Mouse (Mus musculus) hindbrain, embryonic 13.5 days (tissue): ENCODE results near the gene Slc30a5. TPM values are rescaled to one million over a fixed set of nuclear protein-coding genes. Genes with fewer than 3 reads are reported as not detected.
"Not testable (repeated sequence)": the region's sequence is repeated elsewhere in the genome, so short reads cannot be mapped to it uniquely, and the experiment has no call there.

Experiments
- ATAC-seq: fragments of 200-750 bp; cut with Nextera tagmentation; 2 replicates; pipeline ENCODE4 v1.8.0; 2017; ENCODE audit warnings: moderate TSS enrichment; ENCODE audit not compliant: low FRiP score
- H3K27ac ChIP-seq: fragments of 300-500 bp; sonication (generic); 2 replicates; pipeline ENCODE4 v1.5.1; 2015; ENCODE audit warnings: inconsistent platforms, mild to moderate bottlenecking, moderate library complexity
- H3K27me3 ChIP-seq: fragments of 300-500 bp; sonication (generic); 2 replicates; pipeline ENCODE4 v1.6.1; 2015; ENCODE audit warnings: mild to moderate bottlenecking, inconsistent platforms
- H3K36me3 ChIP-seq: fragments of 300-500 bp; sonication (generic); 2 replicates; pipeline ENCODE4 v1.6.1; 2015; ENCODE audit warnings: mild to moderate bottlenecking, inconsistent platforms
- H3K4me1 ChIP-seq: fragments of 300-500 bp; sonication (generic); replicated peaks from 2 replicates; pipeline ENCODE4 v1.6.1; 2015; ENCODE audit warnings: inconsistent platforms
- H3K4me2 ChIP-seq: fragments of 300-500 bp; sonication (generic); 2 replicates; pipeline ENCODE4 v1.6.1; 2015; ENCODE audit warnings: inconsistent platforms, mild to moderate bottlenecking, moderate library complexity
- H3K4me3 ChIP-seq: fragments of 300-500 bp; sonication (generic); 2 replicates; pipeline ENCODE4 v1.5.1; 2015; ENCODE audit warnings: mild to moderate bottlenecking, inconsistent platforms
- H3K9ac ChIP-seq: fragments of 300-500 bp; sonication (generic); 2 replicates; pipeline ENCODE4 v1.6.1; 2015; ENCODE audit warnings: mild to moderate bottlenecking, inconsistent platforms
- H3K9me3 ChIP-seq: fragments of 300-500 bp; sonication (generic); 2 replicates; pipeline ENCODE4 v1.6.1; 2016; ENCODE audit warnings: inconsistent platforms
- WGBS: fragments of 180-500 bp; shearing (Covaris S2); methylation state at CpG from one replicate; pipeline ENCODE4 v1.1.7; 2015; 5-methylcytosine and 5-hydroxymethylcytosine counted together
- polyA plus RNA-seq: library from polyadenylated mRNA; unstranded; fragments of >200 nt; fragmentation: Nextera tagmentation; extraction: Ambion mirVana; gene quantifications from 2 replicates; pipeline ENCODE4 v1.2.1, GENCODE M21; 2015

The Slc30a5 gene
- polyA plus RNA-seq, 1 experiment from 2014 or later, result 32.9 TPM

- Histone ChIP-seq H3K27me3 (no peaks in the 10 kb centered on the region), H3K9ac (peak overlapping the region; percentile 86), H3K27ac (no peak overlapping the region), H3K4me1 (peaks cover 22% of the 10 kb centered on the region), H3K4me3 (peak overlapping the region; percentile 81), H3K9me3 (no peaks in the 10 kb centered on the region), H3K36me3 (peaks cover 9% of the 10 kb centered on the region), H3K4me2 (peak overlapping the region; percentile 80)
- ATAC-seq, result no peak
- WGBS, result 11% methylated on average over 8 of the region's 8 CpGs
Observed at GRCm38 (mm10) chr13:100832188-100832587, 1.0 kb downstream of the Slc30a5 start.

DNA sequence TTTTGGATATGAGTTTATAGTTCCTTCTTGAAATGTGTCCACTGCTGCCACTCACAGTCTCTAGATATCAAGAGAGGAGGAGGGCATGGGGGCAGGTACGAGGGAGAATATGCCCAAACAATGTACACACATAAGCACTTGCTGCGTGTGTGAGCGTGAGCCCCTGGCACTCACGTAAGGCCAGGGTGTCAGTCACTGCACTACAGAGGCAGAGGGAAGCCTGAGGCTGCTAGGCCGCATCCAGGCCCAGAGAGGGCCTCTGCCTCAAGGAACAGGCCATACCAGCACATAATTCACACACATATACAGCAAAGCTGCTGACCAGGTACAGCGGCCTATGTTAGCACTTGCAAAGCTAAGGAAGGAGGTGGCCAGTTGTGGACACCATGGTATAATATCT, 2.1 kb downstream of the Slc30a5 start:
- Histone ChIP-seq H3K4me1 (peaks cover 22% of the 10 kb centered on the region), H3K27ac (no peak overlapping the region), H3K4me3 (no peak overlapping the region), H3K9ac (peak overlapping the region; percentile 53; the same call in 1 of the 2 replicates), H3K27me3 (no peaks in the 10 kb centered on the region), H3K4me2 (peak overlapping the region; percentile 80), H3K9me3 (no peaks in the 10 kb centered on the region), H3K36me3 (peaks cover 16% of the 10 kb centered on the region)
- 84% methylated on average over 6 of the region's 6 CpGs for WGBS
- no peak for ATAC-seq

- H3K36me3 ChIP-seq, result peaks cover 54% of the 10 kb centered on the region
- no peaks in the 10 kb centered on the region for H3K9me3 ChIP-seq
- H3K4me2 ChIP-seq, result no peak overlapping the region
- no peak overlapping the region for H3K4me3 ChIP-seq
- WGBS, result 93% methylated on average over 9 of the region's 9 CpGs
- H3K27ac ChIP-seq, result no peak overlapping the region
- ATAC-seq, result no peak
- H3K27me3 ChIP-seq, result no peaks in the 10 kb centered on the region
- peaks cover 5% of the 10 kb centered on the region for H3K4me1 ChIP-seq
- no peak overlapping the region for H3K9ac ChIP-seq
Observed at GRCm38 (mm10) chr13:100825627-100826410, 7.4 kb downstream of the Slc30a5 start.

DNA sequence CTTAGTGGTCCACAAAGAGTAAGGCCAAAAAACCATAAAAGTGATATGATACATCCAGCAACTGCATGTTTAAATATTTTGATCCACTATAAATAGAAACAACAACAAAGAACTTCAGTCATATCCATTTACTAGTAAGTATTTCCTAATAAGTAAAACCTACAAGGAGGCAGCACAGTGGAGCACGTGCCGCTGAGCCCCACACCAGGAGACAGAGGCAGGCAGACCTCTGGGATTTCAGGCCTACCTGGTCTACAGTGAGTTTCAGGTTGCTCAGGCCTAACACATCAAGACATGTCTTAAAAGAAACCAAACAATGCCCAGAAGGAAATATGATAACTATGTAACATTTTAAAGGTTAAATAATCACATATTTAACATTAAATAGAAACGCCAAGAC, 8.3 kb downstream of the Slc30a5 start:
- no peak for ATAC-seq
- 98% methylated on average over 3 of the region's 3 CpGs for WGBS

GRCm38 (mm10) chr13:100824306-100824705, 8.9 kb downstream of the Slc30a5 start:
- no peak for ATAC-seq
- Histone ChIP-seq H3K36me3 (peaks cover 67% of the 10 kb centered on the region), H3K9ac (no peak overlapping the region), H3K4me2 (no peak overlapping the region), H3K4me3 (no peak overlapping the region), H3K27me3 (no peaks in the 10 kb centered on the region), H3K4me1 (no peaks in the 10 kb centered on the region), H3K9me3 (no peaks in the 10 kb centered on the region), H3K27ac (no peak overlapping the region)
- 89% methylated on average over 6 of the region's 6 CpGs for WGBS

More for the DNA sequence above, 8.3 kb downstream of the Slc30a5 start:
- Histone ChIP-seq H3K27me3 (no peaks in the 10 kb centered on the region), H3K36me3 (peaks cover 62% of the 10 kb centered on the region), H3K9ac (no peak overlapping the region), H3K4me2 (no peak overlapping the region), H3K4me3 (no peak overlapping the region), H3K27ac (no peak overlapping the region), H3K9me3 (no peaks in the 10 kb centered on the region), H3K4me1 (no peaks in the 10 kb centered on the region)

GRCm38 (mm10) chr13:100823863-100824262, 9.4 kb downstream of the Slc30a5 start:
- no peak overlapping the region for H3K9ac ChIP-seq
- no peaks in the 10 kb centered on the region for H3K9me3 ChIP-seq
- no peak overlapping the region for H3K4me2 ChIP-seq
- no peak overlapping the region for H3K27ac ChIP-seq
- H3K4me3 ChIP-seq, result no peak overlapping the region
- peaks cover 70% of the 10 kb centered on the region for H3K36me3 ChIP-seq
- no peaks in the 10 kb centered on the region for H3K27me3 ChIP-seq
- H3K4me1 ChIP-seq, result no peaks in the 10 kb centered on the region
- no peak for ATAC-seq
- 97% methylated on average over 3 of the region's 3 CpGs for WGBS

DNA sequence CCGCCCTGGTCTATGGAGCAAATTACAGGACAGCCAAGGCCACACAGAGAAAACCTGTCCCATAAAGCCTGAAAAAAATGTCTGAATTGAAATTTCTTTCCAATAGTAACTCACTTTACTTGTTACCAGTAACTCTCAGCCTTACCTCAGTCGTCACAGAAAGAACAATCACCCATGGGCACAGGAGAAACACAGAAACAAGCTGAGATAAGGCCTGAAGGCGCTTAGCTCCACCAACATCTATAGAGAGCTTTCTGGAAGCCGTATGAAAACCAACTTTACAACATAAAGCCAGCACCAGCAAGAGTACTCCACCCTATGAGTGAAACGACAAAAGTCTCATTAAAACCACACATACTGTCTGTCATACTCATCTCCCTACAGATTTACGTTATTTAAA, 18.8 kb downstream of the Slc30a5 start:
- no peak overlapping the region for H3K27ac ChIP-seq
- no peak for ATAC-seq
- H3K36me3 ChIP-seq, result peaks cover 74% of the 10 kb centered on the region
- WGBS, result 93% methylated on average over 6 of the region's 6 CpGs
- H3K4me1 ChIP-seq, result no peaks in the 10 kb centered on the region
- no peak overlapping the region for H3K4me2 ChIP-seq
- H3K4me3 ChIP-seq, result no peak overlapping the region
- no peaks in the 10 kb centered on the region for H3K27me3 ChIP-seq
- H3K9ac ChIP-seq, result no peak overlapping the region
- H3K9me3 ChIP-seq, result no peaks in the 10 kb centered on the region

DNA sequence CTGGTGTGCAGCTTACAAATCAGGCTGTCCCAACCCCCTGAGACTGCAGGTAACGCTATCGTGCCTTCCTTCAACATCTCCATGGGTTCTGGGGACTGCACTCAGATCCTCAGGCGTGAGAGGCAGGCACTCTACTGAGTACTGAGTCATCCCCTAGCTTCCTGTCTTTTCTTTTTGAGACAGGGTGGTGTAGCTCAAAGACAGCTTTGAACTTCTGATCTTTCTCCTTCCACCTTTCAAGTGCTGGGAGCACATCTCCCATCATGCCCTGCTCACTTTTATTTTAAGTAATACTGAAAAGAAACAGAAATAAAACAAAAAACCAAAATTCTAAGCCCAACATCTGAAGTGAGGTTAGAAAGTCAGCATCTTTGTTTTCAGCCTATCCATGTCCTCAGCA, 27.5 kb downstream of the Slc30a5 start:
- Histone ChIP-seq H3K9me3 (no peaks in the 10 kb centered on the region), H3K4me1 (no peaks in the 10 kb centered on the region), H3K27me3 (no peaks in the 10 kb centered on the region), H3K4me2 (no peak overlapping the region), H3K27ac (no peak overlapping the region), H3K9ac (no peak overlapping the region), H3K36me3 (peaks cover 75% of the 10 kb centered on the region), H3K4me3 (no peak overlapping the region)
- ATAC-seq, result no peak
- 99% methylated on average over 3 of the region's 3 CpGs for WGBS

GRCm38 (mm10) chr13:100797171-100797570, 36.1 kb downstream of the Slc30a5 start:
- H3K27ac ChIP-seq, result no peak overlapping the region
- no peaks in the 10 kb centered on the region for H3K4me1 ChIP-seq
- H3K4me3 ChIP-seq, result no peak overlapping the region
- no peaks in the 10 kb centered on the region for H3K9me3 ChIP-seq
- H3K36me3 ChIP-seq, result peaks cover 13% of the 10 kb centered on the region
- no peak overlapping the region for H3K4me2 ChIP-seq
- ATAC-seq, result no peak
- no peak overlapping the region for H3K9ac ChIP-seq
- 93% methylated on average over 6 of the region's 6 CpGs for WGBS
- no peaks in the 10 kb centered on the region for H3K27me3 ChIP-seq

DNA sequence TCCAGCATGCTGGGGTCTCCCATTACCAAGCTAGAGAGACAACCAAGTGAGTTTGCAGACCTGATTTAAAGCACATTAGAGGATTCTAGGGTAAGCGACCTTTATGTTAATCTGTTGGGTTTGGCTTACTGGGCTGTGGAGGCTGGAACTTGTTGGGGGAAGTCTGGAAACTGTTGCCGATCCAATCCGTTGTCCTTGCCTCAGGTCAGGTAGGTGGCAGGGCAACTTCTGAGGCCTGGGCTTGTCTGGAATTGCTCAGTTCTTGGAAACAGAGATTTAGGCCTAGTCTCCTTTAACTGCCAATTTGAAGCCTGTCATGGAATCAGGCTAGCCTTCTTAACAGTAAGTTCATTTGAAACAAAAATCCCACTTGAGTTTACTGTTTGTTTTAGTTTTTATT, 44.1 kb downstream of the Slc30a5 start:
- WGBS, result 96% methylated on average over 3 of the region's 3 CpGs
- H3K4me3 ChIP-seq, result no peak overlapping the region
- H3K27ac ChIP-seq, result no peak overlapping the region
- H3K4me2 ChIP-seq, result no peak overlapping the region
- no peaks in the 10 kb centered on the region for H3K36me3 ChIP-seq
- H3K9ac ChIP-seq, result no peak overlapping the region
- peaks cover 18% of the 10 kb centered on the region for H3K4me1 ChIP-seq
- H3K27me3 ChIP-seq, result no peaks in the 10 kb centered on the region
- ATAC-seq, result no peak
- H3K9me3 ChIP-seq, result no peaks in the 10 kb centered on the region

- 95% methylated on average over 13 of the region's 14 CpGs for WGBS
- H3K4me1 ChIP-seq, result peaks cover 24% of the 10 kb centered on the region
- not testable (repeated sequence) for H3K9me3 ChIP-seq, H3K27me3 ChIP-seq, ATAC-seq, H3K36me3 ChIP-seq, H3K4me2 ChIP-seq, H3K27ac ChIP-seq, H3K9ac ChIP-seq, H3K4me3 ChIP-seq
Observed at GRCm38 (mm10) chr13:100788057-100788456, 45.2 kb downstream of the Slc30a5 start.

DNA sequence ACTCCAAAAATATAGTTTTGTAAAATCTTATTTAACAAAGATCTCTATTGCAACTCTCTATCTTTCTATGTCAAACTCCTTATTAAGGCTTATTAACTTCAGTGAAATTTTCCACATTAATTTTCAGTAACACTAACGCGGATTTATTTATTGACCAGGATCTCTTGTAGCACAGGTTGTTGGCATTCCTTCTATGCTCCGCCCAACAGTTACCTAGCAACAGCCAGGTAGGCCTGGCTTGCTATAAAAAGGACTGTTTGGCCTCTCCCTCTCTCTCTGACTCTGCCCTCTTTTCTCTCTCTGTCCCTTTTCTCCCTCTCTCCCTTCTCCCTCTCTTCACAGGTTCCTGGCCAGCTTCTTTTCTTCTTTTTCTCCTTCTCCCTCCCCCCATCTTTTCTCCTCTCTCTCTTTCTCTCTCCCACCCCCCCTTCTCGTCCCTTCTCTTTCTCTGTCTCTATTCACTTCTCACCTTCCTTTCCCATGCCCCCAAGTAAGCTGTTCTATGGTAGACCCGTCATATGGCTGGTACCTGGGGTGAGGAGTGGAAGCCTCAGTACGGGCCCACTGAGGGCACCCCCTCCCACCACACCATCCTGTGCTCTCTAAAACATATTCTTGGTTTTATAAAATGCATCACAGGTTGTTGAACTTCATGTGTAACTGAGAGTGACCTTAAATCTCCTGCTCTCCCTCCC, 45.8 kb downstream of the Slc30a5 start:
- no peak overlapping the region for H3K9ac ChIP-seq
- no peak overlapping the region for H3K4me3 ChIP-seq
- WGBS, result 71% methylated on average over 6 of the region's 6 CpGs
- H3K27me3 ChIP-seq, result no peaks in the 10 kb centered on the region
- no peak overlapping the region for H3K27ac ChIP-seq
- no peaks in the 10 kb centered on the region for H3K9me3 ChIP-seq
- ATAC-seq, result no peak
- no peak overlapping the region for H3K4me2 ChIP-seq
- no peaks in the 10 kb centered on the region for H3K36me3 ChIP-seq
- peaks cover 24% of the 10 kb centered on the region for H3K4me1 ChIP-seq
